Mouse (Mus musculus): ENCODE results near the gene Olfr1320.
A peak's percentile ranks its signal among the peaks of the same experiment; 100 is the strongest.

Olfr1320 gene

GRCm38 (mm10) chrX:49672033-49672432 lies at the start of gene Olfr1320:
Gene Olfr1320, plus strand, starts transcription at chrX:49672333.
- no peak for DNase-seq

DNA sequence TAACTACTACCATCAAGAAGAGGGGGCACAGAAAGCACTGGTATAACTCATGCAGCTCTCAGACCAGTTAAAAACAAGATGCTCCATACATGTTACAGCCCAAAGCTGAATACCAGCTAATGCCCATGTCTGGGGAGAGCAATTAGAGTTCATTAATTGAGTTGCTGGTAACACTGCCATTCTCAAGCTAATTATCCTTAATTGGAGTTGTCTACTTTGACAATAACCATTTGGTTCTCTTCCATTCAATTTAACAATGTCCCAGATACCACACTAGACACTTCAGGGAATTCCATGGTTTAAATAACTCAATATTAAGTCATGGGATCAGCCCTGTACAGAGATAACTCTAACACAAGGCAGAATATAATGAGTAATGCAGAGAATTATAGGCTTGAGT lies 44.6 kb upstream of the Olfr1320 start:
- DNase-seq = no peak

DNA sequence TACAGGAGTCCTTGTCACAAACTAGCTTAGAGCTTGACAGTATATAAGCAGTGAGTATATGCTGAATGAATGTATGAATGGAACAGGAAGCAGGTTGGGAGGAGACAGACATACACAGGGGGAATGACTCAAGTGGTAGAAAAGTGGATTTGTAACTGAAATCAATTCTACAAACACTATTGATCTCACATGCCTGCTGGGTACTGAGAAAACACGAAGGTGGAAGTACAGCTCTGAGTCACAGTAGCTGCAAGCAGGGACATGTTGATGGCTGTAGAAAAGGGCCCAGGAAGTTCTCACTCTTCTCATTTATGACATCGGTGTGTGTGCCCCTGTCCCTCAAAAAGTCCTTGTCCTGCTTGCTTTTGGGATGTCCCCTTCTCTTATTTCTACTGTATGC lies 40.9 kb upstream of the Olfr1320 start:
- DNase-seq = no peak

GRCm38 (mm10) chrX:49660781-49661180 lies 11.4 kb upstream of the Olfr1320 start:
- peak; percentile 7 to 10 for DNase-seq

Measured in cerebellum, postnatal 36 days (tissue).